Mouse (Mus musculus) gastrocnemius, postnatal 14 days (tissue): ENCODE measurements around the gene Map3k7cl. TPM values are rescaled to one million over a fixed set of nuclear protein-coding genes. Genes with fewer than 3 reads are reported as not detected.

Experiments used
- DNase-seq: peaks from one replicate; pipeline ENCODE4 v3.0.0; 2021; ENCODE audit warnings: mixed read lengths
- intact Hi-C: fragments of 180-260 bp; cut with DNase I; formaldehyde crosslinking; loops from one replicate; pipeline ENCODE4 v1.15.1; 2025; ENCODE audit warnings: low total_unique reads
- total RNA-seq, 2 experiments: library from RNA; stranded (reverse); gene quantifications; 2 replicates each; pipeline ENCODE4 v1.2.3; 2021

Gene Map3k7cl
- total RNA-seq, 2 experiments from 2014 or later: 26.9 to 27.6 TPM

GRCm38 (mm10) chr16:87624937-87625336, 71.8 kb downstream of the Map3k7cl start:
- intact Hi-C loops: no loop called here
- DNase-seq: no peak

GRCm38 (mm10) chr16:87625341-87625740, 72.2 kb downstream of the Map3k7cl start:
- DNase-seq: peak; percentile 12
- intact Hi-C loops: no loop called here

- intact Hi-C loops: no loop called here
- DNase-seq: no peak
Observed at GRCm38 (mm10) chr16:87625816-87626215, 72.7 kb downstream of the Map3k7cl start.

GRCm38 (mm10) chr16:87626696-87627095, 73.6 kb downstream of the Map3k7cl start:
- intact Hi-C loops: no loop called here
- no peak for DNase-seq

GRCm38 (mm10) chr16:87634709-87635108, 81.6 kb downstream of the Map3k7cl start:
- intact Hi-C loops: no loop called here
- no peak for DNase-seq

- DNase-seq: no peak
- intact Hi-C loops: no loop called here
Observed at GRCm38 (mm10) chr16:87635213-87635755, 82.2 kb downstream of the Map3k7cl start.

GRCm38 (mm10) chr16:87635841-87636240, 82.7 kb downstream of the Map3k7cl start:
- peak; percentile 60 for DNase-seq
- intact Hi-C loops: no loop called here

GRCm38 (mm10) chr16:87638098-87638497, 85.0 kb downstream of the Map3k7cl start:
- intact Hi-C loops: no loop called here
- DNase-seq: no peak

- intact Hi-C loops: no loop called here
- DNase-seq: no peak
Observed at GRCm38 (mm10) chr16:87642234-87642633, 89.1 kb downstream of the Map3k7cl start.

GRCm38 (mm10) chr16:87644111-87644770, 91.1 kb downstream of the Map3k7cl start:
- DNase-seq: no peak
- intact Hi-C loops: no loop called here

Other genes starting within 250 kb of the Map3k7cl start
- 10 to 100 TPM in 1 of 2 experiments, 1 to 10 TPM in 1; 9.5 to 10.3 TPM for gene N6amt1, start 199.1 kb upstream of the Map3k7cl start, total RNA-seq
- 10 to 100 TPM; 19.5 to 21.3 TPM for gene Ltn1, start 120.7 kb upstream of the Map3k7cl start, total RNA-seq
- 1 to 10 TPM; 3.6 to 4.5 TPM for gene Rwdd2b, start 112.8 kb upstream of the Map3k7cl start, total RNA-seq
- 10 to 100 TPM; 23.4 to 32.3 TPM for gene Usp16, start 98.6 kb upstream of the Map3k7cl start, total RNA-seq
- 100 to 1,000 TPM; 125 to 140 TPM for gene Cct8, start 57.5 kb upstream of the Map3k7cl start, total RNA-seq
- 10 to 100 TPM; 12.5 to 14.6 TPM for gene Bach1, start 145.6 kb downstream of the Map3k7cl start, total RNA-seq